Mouse (Mus musculus): ENCODE data around the gene Adipor1.

GRCm38 (mm10) chr1:134384581-134384980, 30.6 kb upstream of the Adipor1 start:
- TF ChIP-seq CTCF (IDR thresholded peaks at IDR 0.05; ENCODE audit: control insufficient read depth, insufficient read depth, insufficient read length) (no peak), CEBPB (IDR thresholded peaks at IDR 0.05; ENCODE audit: low read depth) (no peak), MAX (IDR thresholded peaks at IDR 0.05) (no peak), USF1 (IDR thresholded peaks at IDR 0.05; ENCODE audit: low read depth) (no peak), MYOD1 (IDR thresholded peaks at IDR 0.05; ENCODE audit: control insufficient read depth, insufficient read length, low read depth) (no peak), FOSL1 (IDR thresholded peaks at IDR 0.05; ENCODE audit: insufficient read depth, low read length, poor library complexity, severe bottlenecking) (no peak), MYOG (IDR thresholded peaks at IDR 0.05; ENCODE audit: control insufficient read depth, extremely low read depth, insufficient read length) (no peak)
